In genomic region chr4:134853259-134853636, GRCm38 (mm10) we compare ENCODE assay signal across 8 mouse cellular contexts. TPM values are rescaled to one million over a fixed set of nuclear protein-coding genes. Genes with fewer than 3 reads are reported as not detected.
A peak's percentile ranks its signal among the peaks of the same experiment; 100 is the strongest.
DNase-seq lines count a peak whose midpoint lies in the region; ATAC-seq and TF ChIP-seq lines count a peak whose summit lies in the region.

Gene Maco1 (minus strand): TSS chr4:134853345.

- peak within 1 kb of the TSS; percentile 96 for H3K9ac ChIP-seq in heart, embryonic 12.5 days
- H3K9ac ChIP-seq in kidney, postnatal 0 days (ENCODE audit: low read depth, low read length) = peak within 1 kb of the TSS; percentile 92
- peak within 1 kb of the TSS; percentile 98 for H3K9ac ChIP-seq in liver, embryonic 11.5 days (ENCODE audit: low read depth, low read length)
- peak within 1 kb of the TSS; percentile 87 for H3K9ac ChIP-seq in stomach, embryonic 14.5 days (replicated peaks; ENCODE audit: low read depth, low read length)

- H3K4me1 ChIP-seq in bone marrow macrophage, adult 2 months (ENCODE audit: control insufficient read depth, insufficient read depth, low read length) = peaks cover 11% of the 10 kb centered on the region
- H3K4me1 ChIP-seq in embryonic fibroblast, embryonic 13.5 days (ENCODE audit: control insufficient read depth, insufficient read depth, low read length) = no peaks in the 10 kb centered on the region
- H3K4me1 ChIP-seq in heart, embryonic 12.5 days (replicated peaks) = peaks cover 10% of the 10 kb centered on the region
- peaks cover 7% of the 10 kb centered on the region; the same call in 1 of the 2 replicates for H3K4me1 ChIP-seq in kidney, postnatal 0 days (replicated peaks; ENCODE audit: insufficient read depth, low read length)
- peaks cover 23% of the 10 kb centered on the region for H3K4me1 ChIP-seq in liver, embryonic 11.5 days (replicated peaks; ENCODE audit: control insufficient read depth, insufficient read depth, low read length)
- peaks cover 15% of the 10 kb centered on the region for H3K4me1 ChIP-seq in stomach, embryonic 14.5 days (ENCODE audit: control insufficient read depth, insufficient read depth, low read length)

- TF ChIP-seq POLR2A in bone marrow macrophage, adult 2 months (IDR thresholded peaks at IDR 0.05; ENCODE audit: borderline replicate concordance, low read depth, low read length) = no peak
- no peak for TF ChIP-seq POLR2A in embryonic fibroblast, embryonic 13.5 days (IDR thresholded peaks at IDR 0.05; ENCODE audit: low read depth, low read length)

- H3K4me3 ChIP-seq in bone marrow macrophage, adult 2 months (ENCODE audit: insufficient read depth, low read length) = peak within 1 kb of the TSS; percentile 82
- H3K4me3 ChIP-seq in embryonic fibroblast, embryonic 13.5 days (ENCODE audit: insufficient read depth, low read length) = peak within 1 kb of the TSS; percentile 93
- H3K4me3 ChIP-seq in heart, embryonic 12.5 days = peak within 1 kb of the TSS; percentile 86
- peak within 1 kb of the TSS; percentile 96 for H3K4me3 ChIP-seq in kidney, postnatal 0 days (replicated peaks; ENCODE audit: low read depth, low read length)
- H3K4me3 ChIP-seq in liver, embryonic 11.5 days (ENCODE audit: low read depth, low read length) = peak within 1 kb of the TSS; percentile 91
- H3K4me3 ChIP-seq in stomach, embryonic 14.5 days (ENCODE audit: low read depth, low read length) = peak within 1 kb of the TSS; percentile 95

- under 1% methylated on average over 38 of the region's 38 CpGs for WGBS in heart, embryonic 12.5 days
- under 1% methylated on average over 38 of the region's 38 CpGs for WGBS in kidney, postnatal 0 days
- WGBS in liver, embryonic 11.5 days = under 1% methylated on average over 38 of the region's 38 CpGs
- WGBS in stomach, embryonic 14.5 days = 1% methylated on average over 38 of the region's 38 CpGs

- H3K36me3 ChIP-seq in heart, embryonic 12.5 days = no peaks in the 10 kb centered on the region
- H3K36me3 ChIP-seq in kidney, postnatal 0 days (ENCODE audit: insufficient read depth, low read length) = no peaks in the 10 kb centered on the region
- no peaks in the 10 kb centered on the region for H3K36me3 ChIP-seq in liver, embryonic 11.5 days (ENCODE audit: control insufficient read depth, insufficient read depth, low read length)
- H3K36me3 ChIP-seq in stomach, embryonic 14.5 days (ENCODE audit: control insufficient read depth, insufficient read depth, low read length) = no peaks in the 10 kb centered on the region

- H3K9me3 ChIP-seq in heart, embryonic 12.5 days (replicated peaks) = no peaks in the 10 kb centered on the region
- no peaks in the 10 kb centered on the region for H3K9me3 ChIP-seq in kidney, postnatal 0 days (replicated peaks; ENCODE audit: low read length)
- no peaks in the 10 kb centered on the region for H3K9me3 ChIP-seq in liver, embryonic 11.5 days (ENCODE audit: control insufficient read depth, low read length)
- H3K9me3 ChIP-seq in stomach, embryonic 14.5 days (ENCODE audit: control insufficient read depth, low read depth, low read length) = no peaks in the 10 kb centered on the region

- TF ChIP-seq CTCF in bone marrow macrophage, adult 2 months (IDR thresholded peaks at IDR 0.05; ENCODE audit: low read depth, low read length) = no peak
- no peak for TF ChIP-seq CTCF in embryonic fibroblast, embryonic 13.5 days (IDR thresholded peaks at IDR 0.05; ENCODE audit: borderline replicate concordance, insufficient read depth, low read length)
- no peak for TF ChIP-seq CTCF in kidney, postnatal 0 days (IDR thresholded peaks at IDR 0.05; ENCODE audit: low read depth)

- peak within 1 kb of the TSS; percentile 86 for H3K4me2 ChIP-seq in heart, embryonic 12.5 days
- peak within 1 kb of the TSS; percentile 88 for H3K4me2 ChIP-seq in kidney, postnatal 0 days (ENCODE audit: low read length)
- H3K4me2 ChIP-seq in liver, embryonic 11.5 days = peak within 1 kb of the TSS; percentile 93
- H3K4me2 ChIP-seq in stomach, embryonic 14.5 days (replicated peaks; ENCODE audit: low read depth, low read length) = peak within 1 kb of the TSS; percentile 73

- H3K27me3 ChIP-seq in heart, embryonic 12.5 days (replicated peaks) = peaks cover 25% of the 10 kb centered on the region
- H3K27me3 ChIP-seq in kidney, postnatal 0 days (ENCODE audit: insufficient read depth, low read length) = no peaks in the 10 kb centered on the region
- peaks cover 4% of the 10 kb centered on the region; the same call in 1 of the 2 replicates for H3K27me3 ChIP-seq in liver, embryonic 11.5 days (replicated peaks; ENCODE audit: control insufficient read depth, insufficient read depth, low read length)
- no peaks in the 10 kb centered on the region for H3K27me3 ChIP-seq in stomach, embryonic 14.5 days (ENCODE audit: control insufficient read depth, insufficient read depth, low read length)

- ATAC-seq in heart, embryonic 12.5 days (ENCODE audit: insufficient number of reproducible peaks, low FRiP score) = peak; percentile 97
- ATAC-seq in kidney, postnatal 0 days (replicated peaks; ENCODE audit: low FRiP score, low read depth) = peak; percentile 96
- ATAC-seq in liver, embryonic 11.5 days (replicated peaks; ENCODE audit: low FRiP score) = peak; percentile 93
- peak; percentile 96 for ATAC-seq in stomach, embryonic 14.5 days (ENCODE audit: insufficient number of reproducible peaks, insufficient read depth, low FRiP score, low read depth)

- peak; percentile 98 to 99 for DNase-seq in B cell, adult 2 months
- DNase-seq in kidney, postnatal 0 days (ENCODE audit: low spot score) = peak; percentile 97
- peak; percentile 99 for DNase-seq in liver, embryonic 11.5 days (ENCODE audit: low spot score)
- peak; percentile 99 for DNase-seq in naive thymus-derived CD4-positive, alpha-beta T cell, adult 2 months (ENCODE audit: low read depth)

- peak within 1 kb of the TSS; percentile 59 for H3K27ac ChIP-seq in bone marrow macrophage, adult 2 months (ENCODE audit: insufficient read depth, low read depth, low read length)
- peak within 1 kb of the TSS; percentile 43; the same call in 1 of the 2 replicates for H3K27ac ChIP-seq in embryonic fibroblast, embryonic 13.5 days (ENCODE audit: insufficient read depth, low read length)
- peak within 1 kb of the TSS; percentile 73 for H3K27ac ChIP-seq in heart, embryonic 12.5 days (ENCODE audit: poor library complexity, severe bottlenecking)
- H3K27ac ChIP-seq in kidney, postnatal 0 days = peak within 1 kb of the TSS; percentile 94
- H3K27ac ChIP-seq in liver, embryonic 11.5 days (ENCODE audit: low read depth, low read length) = peak within 1 kb of the TSS; percentile 95
- peak within 1 kb of the TSS; percentile 87 for H3K27ac ChIP-seq in stomach, embryonic 14.5 days (ENCODE audit: low read length)

RNA-seq across cellular contexts. Expression of gene Maco1, which starts in this region (rescaled TPM):
- polyA plus RNA-seq in bone marrow macrophage, adult 2 months (2012; ENCODE audit: insufficient read depth, insufficient read length, missing spikeins) = 26.7 and 30.8 TPM in 2 replicates
- polyA plus RNA-seq in embryonic fibroblast, embryonic 13.5 days (2011; ENCODE audit: insufficient read length, low read depth, missing spikeins) = 38.6 and 42.3 TPM in 2 replicates
- 30.6 and 31.4 TPM in 2 replicates for polyA plus RNA-seq in heart, embryonic 12.5 days (2016; fragmentation: Nextera tagmentation; extraction: Ambion mirVana)
- polyA plus RNA-seq in kidney, postnatal 0 days (2015; fragmentation: Nextera tagmentation; extraction: Ambion mirVana) = 31.2 and 32.4 TPM in 2 replicates
- 26.3 and 28.3 TPM in 2 replicates for polyA plus RNA-seq in liver, embryonic 11.5 days (2014; fragmentation: Nextera tagmentation; extraction: Ambion mirVana)
- polyA plus RNA-seq in stomach, embryonic 14.5 days (2014; fragmentation: Nextera tagmentation; extraction: Ambion mirVana) = 46.1 and 48.4 TPM in 2 replicates

Comparison
In these comparisons a context has a peak if more than half of its experiments do, and no peak if none do; other contexts are left out.
1. Peak in every context shown above with its lines: DNase-seq, ATAC-seq, H3K4me3 ChIP-seq and H3K27ac ChIP-seq.
2. H3K27ac ChIP-seq: peak in every context shown above with its lines; median percentile 95 in liver, embryonic 11.5 days; 94 in kidney, postnatal 0 days; 87 in stomach, embryonic 14.5 days; 73 in heart, embryonic 12.5 days; 59 in bone marrow macrophage, adult 2 months; 43 in embryonic fibroblast, embryonic 13.5 days.